Mouse (Mus musculus) stomach, postnatal 0 days (tissue): ENCODE measurements around the gene Srrt. TPM values are rescaled to one million over a fixed set of nuclear protein-coding genes. Genes with fewer than 3 reads are reported as not detected.

ENCODE experiments used
- ATAC-seq: fragments of 200-750 bp; cut with Nextera tagmentation; 2 replicates; pipeline ENCODE4 v1.8.0; 2017; ENCODE audit not compliant: low FRiP score, low TSS enrichment
- DNase-seq: peaks from one replicate; pipeline ENCODE4 v3.0.0-alpha.2; 2016; ENCODE audit warnings: low spot score
- H3K27ac ChIP-seq: fragments of 300-500 bp; sonication (generic); replicated peaks from 2 replicates; pipeline ENCODE4 v1.5.1; 2014; ENCODE audit warnings: mild to moderate bottlenecking, control low read depth
- H3K27me3 ChIP-seq: fragments of 300-500 bp; sonication (generic); 2 replicates; pipeline ENCODE4 v1.6.1; 2014; ENCODE audit warnings: low read length; ENCODE audit not compliant: control insufficient read depth, insufficient read depth
- H3K36me3 ChIP-seq: fragments of 300-500 bp; sonication (generic); 2 replicates; pipeline ENCODE4 v1.6.1; 2014; ENCODE audit warnings: low read length, mixed read lengths; ENCODE audit not compliant: control insufficient read depth, insufficient read depth
- H3K4me1 ChIP-seq: fragments of 300-500 bp; sonication (generic); replicated peaks from 2 replicates; pipeline ENCODE4 v1.6.1; 2014; ENCODE audit warnings: antibody characterized with exemption; ENCODE audit not compliant: control insufficient read depth, insufficient read depth
- H3K4me2 ChIP-seq: fragments of 300-500 bp; sonication (generic); replicated peaks from 2 replicates; pipeline ENCODE4 v1.6.1; 2014; ENCODE audit warnings: low read depth, mild to moderate bottlenecking, control low read depth, moderate library complexity
- H3K4me3 ChIP-seq: fragments of 300-500 bp; sonication (generic); 2 replicates; pipeline ENCODE4 v1.5.1; 2014; ENCODE audit warnings: low read depth, low read length, control low read depth
- H3K9ac ChIP-seq: fragments of 300-500 bp; sonication (generic); 2 replicates; pipeline ENCODE4 v1.6.1; 2014; ENCODE audit warnings: mild to moderate bottlenecking, low read length, control low read depth, mixed read lengths
- H3K9me3 ChIP-seq: fragments of 300-500 bp; sonication (generic); 2 replicates; pipeline ENCODE4 v1.6.1; 2016; ENCODE audit warnings: low read length; ENCODE audit not compliant: control insufficient read depth
- CTCF ChIP-seq: IDR thresholded peaks from 2 replicates; pipeline ENCODE4 v1.5.1; 2016; ENCODE audit warnings: antibody characterized with exemption, low read depth, mild to moderate bottlenecking, moderate library complexity
- EP300 ChIP-seq: optimal IDR thresholded peaks from 2 replicates; pipeline ENCODE3; 2016; ENCODE audit warnings: antibody characterized with exemption
- WGBS: fragments of 180-500 bp; shearing (Covaris S2); extraction: QIAGEN DNeasy Blood & Tissue Kit; methylation state at CpG from one replicate; pipeline ENCODE4 v1.1.7; 2014; 5-methylcytosine and 5-hydroxymethylcytosine counted together
- polyA plus RNA-seq: library from polyadenylated mRNA; unstranded; fragments of >200 nt; fragmentation: Nextera tagmentation; extraction: Ambion mirVana; gene quantifications from 2 replicates; pipeline ENCODE4 v1.2.1, GENCODE M21; 2015

Srrt gene
- polyA plus RNA-seq, 1 experiment from 2014 or later: 29.3 TPM

GRCm38 (mm10) chr5:137291381-137291926 lies 16.0 kb downstream of the Srrt start:
- TF ChIP-seq EP300 (no peak), CTCF (no peak)
- Histone ChIP-seq H3K4me1 (peaks cover 17% of the 10 kb centered on the region), H3K27ac (no peak overlapping the region), H3K36me3 (peaks cover 4% of the 10 kb centered on the region; the same call in 1 of the 2 replicates), H3K27me3 (no peaks in the 10 kb centered on the region; the same call in 1 of the 2 replicates), H3K4me2 (no peak overlapping the region), H3K9ac (no peak overlapping the region), H3K4me3 (no peak overlapping the region), H3K9me3 (no peaks in the 10 kb centered on the region)
- ATAC-seq: no peak
- no peak for DNase-seq
- WGBS: 77% methylated on average over 15 of the region's 15 CpGs

- H3K9me3 ChIP-seq: no peaks in the 10 kb centered on the region
- no peak overlapping the region for H3K4me3 ChIP-seq
- WGBS: 33% methylated on average over 15 of the region's 15 CpGs
- peak; percentile 9; the same call in 1 of the 2 replicates for ATAC-seq
- H3K36me3 ChIP-seq: no peaks in the 10 kb centered on the region
- peaks cover 17% of the 10 kb centered on the region for H3K4me1 ChIP-seq
- no peak overlapping the region for H3K9ac ChIP-seq
- no peak overlapping the region for H3K4me2 ChIP-seq
- H3K27ac ChIP-seq: no peak overlapping the region
- TF ChIP-seq EP300 (no peak), CTCF (peak; percentile 80)
- DNase-seq: peak; percentile 86
- no peaks in the 10 kb centered on the region; the same call in 1 of the 2 replicates for H3K27me3 ChIP-seq
These were observed 16.8 kb downstream of the Srrt start for GRCm38 (mm10) chr5:137290677-137291076.

- Histone ChIP-seq H3K9ac (no peak overlapping the region), H3K9me3 (no peaks in the 10 kb centered on the region), H3K4me2 (peak overlapping the region; percentile 64), H3K36me3 (no peaks in the 10 kb centered on the region), H3K4me3 (no peak overlapping the region), H3K27me3 (no peaks in the 10 kb centered on the region; the same call in 1 of the 2 replicates), H3K4me1 (peaks cover 14% of the 10 kb centered on the region), H3K27ac (no peak overlapping the region)
- no peak for TF ChIP-seq CTCF
- TF ChIP-seq EP300: no peak
- DNase-seq (no peak), ATAC-seq (no peak)
- WGBS: 57% methylated on average over 13 of the region's 13 CpGs
These were observed 17.7 kb downstream of the Srrt start for GRCm38 (mm10) chr5:137289591-137290365.

- ATAC-seq (no peak; the same call in 1 of the 2 replicates), DNase-seq (peak; percentile 40)
- Histone ChIP-seq H3K27me3 (no peaks in the 10 kb centered on the region; the same call in 1 of the 2 replicates), H3K36me3 (no peaks in the 10 kb centered on the region), H3K9ac (peak overlapping the region; percentile 27; the same call in 1 of the 2 replicates), H3K4me1 (peaks cover 12% of the 10 kb centered on the region), H3K27ac (no peak overlapping the region), H3K4me2 (peak overlapping the region; percentile 64), H3K4me3 (peak overlapping the region; percentile 25; the same call in 1 of the 2 replicates), H3K9me3 (no peaks in the 10 kb centered on the region)
- TF ChIP-seq CTCF (peak; percentile 63), EP300 (no peak)
- 4% methylated on average over 25 of the region's 25 CpGs for WGBS
These were observed 18.4 kb downstream of the Srrt start for GRCm38 (mm10) chr5:137288999-137289470.

GRCm38 (mm10) chr5:137287953-137288743 lies 19.3 kb downstream of the Srrt start:
- TF ChIP-seq EP300 (no peak), CTCF (no peak)
- Histone ChIP-seq H3K4me1 (peaks cover 11% of the 10 kb centered on the region), H3K9ac (peak overlapping the region; percentile 52), H3K27ac (no peak overlapping the region), H3K36me3 (no peaks in the 10 kb centered on the region), H3K4me2 (peak overlapping the region; percentile 64), H3K27me3 (no peaks in the 10 kb centered on the region; the same call in 1 of the 2 replicates), H3K4me3 (peak overlapping the region; percentile 33), H3K9me3 (no peaks in the 10 kb centered on the region)
- DNase-seq (no peak), ATAC-seq (no peak)
- under 1% methylated on average over 61 of the region's 65 CpGs for WGBS
